Mouse (Mus musculus) kidney, embryonic 14.5 days (tissue): ENCODE measurements at regions not wholly inside any gene's neighbourhood (a gene's known extent, or its start where the extent isn't known, plus 50 kb on each side); places are given as distances from the start of the nearest gene placed in this dataset.
A peak's percentile ranks its signal among the peaks of the same experiment; 100 is the strongest.

ENCODE experiments used
- ATAC-seq: fragments of 200-750 bp; cut with Nextera tagmentation; 2 replicates; pipeline ENCODE4 v1.8.0; 2017; ENCODE audit warnings: moderate number of reproducible peaks, mild to moderate bottlenecking, moderate TSS enrichment, moderate library complexity; ENCODE audit not compliant: low FRiP score, low TSS enrichment
- H3K27ac ChIP-seq: fragments of 300-500 bp; sonication (generic); 2 replicates; pipeline ENCODE4 v1.5.1; 2014; ENCODE audit warnings: low read depth, mild to moderate bottlenecking, low read length, moderate library complexity, mixed read lengths
- H3K27me3 ChIP-seq: fragments of 300-500 bp; sonication (generic); 2 replicates; pipeline ENCODE4 v1.6.1; 2014; ENCODE audit warnings: mild to moderate bottlenecking, low read length; ENCODE audit not compliant: control insufficient read depth, insufficient read depth
- H3K36me3 ChIP-seq: fragments of 300-500 bp; sonication (generic); 2 replicates; pipeline ENCODE4 v1.6.1; 2014; ENCODE audit warnings: low read length, mixed read lengths; ENCODE audit not compliant: control insufficient read depth, insufficient read depth
- H3K4me1 ChIP-seq: fragments of 300-500 bp; sonication (generic); 2 replicates; pipeline ENCODE4 v1.6.1; 2014; ENCODE audit warnings: low read length, mixed read lengths; ENCODE audit not compliant: control insufficient read depth, insufficient read depth
- H3K4me2 ChIP-seq: fragments of 300-500 bp; sonication (generic); replicated peaks from 2 replicates; pipeline ENCODE4 v1.6.1; 2014; ENCODE audit warnings: low read depth, mild to moderate bottlenecking, low read length
- H3K4me3 ChIP-seq: fragments of 300-500 bp; sonication (generic); 2 replicates; pipeline ENCODE4 v1.5.1; 2014; ENCODE audit warnings: mild to moderate bottlenecking, low read length
- H3K9ac ChIP-seq: fragments of 300-500 bp; sonication (generic); 2 replicates; pipeline ENCODE4 v1.6.1; 2014; ENCODE audit warnings: low read depth, mild to moderate bottlenecking, low read length, moderate library complexity
- H3K9me3 ChIP-seq: fragments of 300-500 bp; sonication (generic); 2 replicates; pipeline ENCODE4 v1.6.1; 2016; ENCODE audit warnings: low read length; ENCODE audit not compliant: control insufficient read depth
- WGBS: fragments of 180-500 bp; shearing (Covaris S2); extraction: QIAGEN DNeasy Blood & Tissue Kit; methylation state at CpG from one replicate; pipeline ENCODE4 v1.1.7; 2014; 5-methylcytosine and 5-hydroxymethylcytosine counted together

GRCm38 (mm10) chr3:17824201-17824600, 124.0 kb upstream of the Cypt12 start:
- Histone ChIP-seq H3K4me1 (no peaks in the 10 kb centered on the region), H3K4me3 (no peak overlapping the region), H3K9me3 (no peaks in the 10 kb centered on the region), H3K27ac (no peak overlapping the region), H3K27me3 (no peaks in the 10 kb centered on the region), H3K4me2 (no peak overlapping the region), H3K9ac (no peak overlapping the region), H3K36me3 (no peaks in the 10 kb centered on the region)
- 70% methylated on average over 3 of the region's 3 CpGs for WGBS
- ATAC-seq = no peak

- Histone ChIP-seq H3K9me3 (no peaks in the 10 kb centered on the region), H3K36me3 (no peaks in the 10 kb centered on the region), H3K9ac (no peak overlapping the region), H3K4me2 (no peak overlapping the region), H3K27ac (no peak overlapping the region), H3K27me3 (no peaks in the 10 kb centered on the region), H3K4me3 (no peak overlapping the region), H3K4me1 (no peaks in the 10 kb centered on the region)
- 53% methylated on average over 4 of the region's 4 CpGs for WGBS
- ATAC-seq = no peak
Measured at GRCm38 (mm10) chr3:17824662-17825061, 123.5 kb upstream of the Cypt12 start.

- ATAC-seq = no peak
- WGBS = 70% methylated on average over 3 of the region's 3 CpGs
- no peak overlapping the region for H3K4me3 ChIP-seq
Measured at GRCm38 (mm10) chr3:17825254-17825890, 122.8 kb upstream of the Cypt12 start.

GRCm38 (mm10) chr3:17834706-17835105, 113.5 kb upstream of the Cypt12 start:
- Histone ChIP-seq H3K36me3 (no peaks in the 10 kb centered on the region), H3K4me2 (no peak overlapping the region), H3K27me3 (no peaks in the 10 kb centered on the region), H3K27ac (no peak overlapping the region), H3K9ac (no peak overlapping the region), H3K9me3 (no peaks in the 10 kb centered on the region), H3K4me3 (no peak overlapping the region), H3K4me1 (no peaks in the 10 kb centered on the region)
- ATAC-seq = no peak
- WGBS = 33% methylated on average over 1 of the region's 1 CpGs

More at GRCm38 (mm10) chr3:17825254-17825890, 122.8 kb upstream of the Cypt12 start:
- H3K36me3 ChIP-seq = no peaks in the 10 kb centered on the region
- H3K4me1 ChIP-seq = no peaks in the 10 kb centered on the region
- H3K9me3 ChIP-seq = no peaks in the 10 kb centered on the region
- H3K4me2 ChIP-seq = no peak overlapping the region
- H3K9ac ChIP-seq = no peak overlapping the region
- H3K27ac ChIP-seq = no peak overlapping the region
- no peaks in the 10 kb centered on the region for H3K27me3 ChIP-seq

GRCm38 (mm10) chr3:17847609-17848008, 100.6 kb upstream of the Cypt12 start:
- no peak overlapping the region for H3K9ac ChIP-seq
- no peak overlapping the region for H3K27ac ChIP-seq
- no peaks in the 10 kb centered on the region for H3K4me1 ChIP-seq
- no peak overlapping the region for H3K4me3 ChIP-seq
- WGBS = 74% methylated on average over 7 of the region's 7 CpGs
- H3K27me3 ChIP-seq = no peaks in the 10 kb centered on the region
- ATAC-seq = no peak
- H3K9me3 ChIP-seq = no peaks in the 10 kb centered on the region
- no peaks in the 10 kb centered on the region for H3K36me3 ChIP-seq
- no peak overlapping the region for H3K4me2 ChIP-seq

GRCm38 (mm10) chr3:17848181-17848580, 100.0 kb upstream of the Cypt12 start:
- H3K27me3 ChIP-seq = no peaks in the 10 kb centered on the region
- no peaks in the 10 kb centered on the region for H3K4me1 ChIP-seq
- no peak for ATAC-seq
- no peaks in the 10 kb centered on the region for H3K36me3 ChIP-seq
- H3K9me3 ChIP-seq = no peaks in the 10 kb centered on the region
- H3K4me3 ChIP-seq = no peak overlapping the region
- H3K9ac ChIP-seq = no peak overlapping the region
- no peak overlapping the region for H3K27ac ChIP-seq
- no peak overlapping the region for H3K4me2 ChIP-seq

- H3K4me2 ChIP-seq = no peak overlapping the region
- H3K4me1 ChIP-seq = no peaks in the 10 kb centered on the region
- no peaks in the 10 kb centered on the region for H3K27me3 ChIP-seq
- H3K9me3 ChIP-seq = no peaks in the 10 kb centered on the region
- 76% methylated on average over 3 of the region's 3 CpGs for WGBS
- no peak for ATAC-seq
- no peaks in the 10 kb centered on the region for H3K36me3 ChIP-seq
- no peak overlapping the region for H3K4me3 ChIP-seq
- no peak overlapping the region for H3K9ac ChIP-seq
- no peak overlapping the region for H3K27ac ChIP-seq
Measured at GRCm38 (mm10) chr3:17862367-17862766, 85.8 kb upstream of the Cypt12 start.

GRCm38 (mm10) chr3:17865112-17865511, 83.1 kb upstream of the Cypt12 start:
- Histone ChIP-seq H3K27me3 (no peaks in the 10 kb centered on the region), H3K27ac (no peak overlapping the region), H3K36me3 (no peaks in the 10 kb centered on the region), H3K4me2 (no peak overlapping the region), H3K4me1 (no peaks in the 10 kb centered on the region), H3K4me3 (no peak overlapping the region), H3K9me3 (no peaks in the 10 kb centered on the region), H3K9ac (no peak overlapping the region)
- WGBS = 74% methylated on average over 4 of the region's 4 CpGs
- no peak for ATAC-seq

- Histone ChIP-seq H3K9ac (no peak overlapping the region), H3K36me3 (no peaks in the 10 kb centered on the region), H3K4me2 (no peak overlapping the region), H3K27me3 (no peaks in the 10 kb centered on the region), H3K4me3 (no peak overlapping the region), H3K4me1 (no peaks in the 10 kb centered on the region), H3K27ac (no peak overlapping the region), H3K9me3 (no peaks in the 10 kb centered on the region)
- ATAC-seq = peak; percentile 71; the same call in 1 of the 2 replicates
- WGBS = 50% methylated on average over 4 of the region's 4 CpGs
Measured at GRCm38 (mm10) chr3:17870895-17871482, 77.2 kb upstream of the Cypt12 start.
